Mouse (Mus musculus): Measurements from ENCODE around the gene Erp27. TPM values are rescaled to one million over a fixed set of nuclear protein-coding genes. Genes with fewer than 3 reads are reported as not detected.

The Erp27 gene
- polyA plus RNA-seq, 1 experiment from 2014 or later = 0.48 TPM

- Histone ChIP-seq H3K9me3 (ENCODE audit: control insufficient read depth) (no peaks in the 10 kb centered on the region), H3K36me3 (ENCODE audit: control insufficient read depth, insufficient read depth) (no peaks in the 10 kb centered on the region), H3K9ac (ENCODE audit: low read depth, low read length) (no peak within 1 kb of the TSS), H3K4me2 (replicated peaks; ENCODE audit: low read depth) (no peak within 1 kb of the TSS), H3K27ac (ENCODE audit: low read depth, low read length) (no peak within 1 kb of the TSS), H3K4me3 (ENCODE audit: low read depth, low read length) (no peak within 1 kb of the TSS), H3K27me3 (replicated peaks; ENCODE audit: control insufficient read depth, insufficient read depth, low read length) (no peaks in the 10 kb centered on the region), H3K4me1 (replicated peaks; ENCODE audit: control insufficient read depth, insufficient read depth, low read length) (no peaks in the 10 kb centered on the region)
- WGBS = 91% methylated on average over 8 of the region's 8 CpGs
- no peak for ATAC-seq
- TF ChIP-seq CTCF (IDR thresholded peaks at IDR 0.05; ENCODE audit: low read depth) = no peak
Measured at GRCm38 (mm10) chr6:136923532-136923931, 1.6 kb upstream of the Erp27 start, which contains the start of gene Pde6h. Gene Pde6h (plus strand): TSS chr6:136923832.

- H3K9ac ChIP-seq (ENCODE audit: low read depth, low read length) = no peak overlapping the region
- H3K4me1 ChIP-seq (replicated peaks; ENCODE audit: control insufficient read depth, insufficient read depth, low read length) = no peaks in the 10 kb centered on the region
- no peak for ATAC-seq
- no peaks in the 10 kb centered on the region for H3K36me3 ChIP-seq (ENCODE audit: control insufficient read depth, insufficient read depth)
- no peak overlapping the region for H3K4me3 ChIP-seq (ENCODE audit: low read depth, low read length)
- no peaks in the 10 kb centered on the region for H3K9me3 ChIP-seq (ENCODE audit: control insufficient read depth)
- 88% methylated on average over 7 of the region's 7 CpGs for WGBS
- no peak overlapping the region for H3K4me2 ChIP-seq (replicated peaks; ENCODE audit: low read depth)
- H3K27me3 ChIP-seq (replicated peaks; ENCODE audit: control insufficient read depth, insufficient read depth, low read length) = no peaks in the 10 kb centered on the region
- H3K27ac ChIP-seq (ENCODE audit: low read depth, low read length) = no peak overlapping the region
- TF ChIP-seq CTCF (IDR thresholded peaks at IDR 0.05; ENCODE audit: low read depth) = no peak
Measured at GRCm38 (mm10) chr6:136922871-136923270, 891 bp upstream of the Erp27 start.

DNA sequence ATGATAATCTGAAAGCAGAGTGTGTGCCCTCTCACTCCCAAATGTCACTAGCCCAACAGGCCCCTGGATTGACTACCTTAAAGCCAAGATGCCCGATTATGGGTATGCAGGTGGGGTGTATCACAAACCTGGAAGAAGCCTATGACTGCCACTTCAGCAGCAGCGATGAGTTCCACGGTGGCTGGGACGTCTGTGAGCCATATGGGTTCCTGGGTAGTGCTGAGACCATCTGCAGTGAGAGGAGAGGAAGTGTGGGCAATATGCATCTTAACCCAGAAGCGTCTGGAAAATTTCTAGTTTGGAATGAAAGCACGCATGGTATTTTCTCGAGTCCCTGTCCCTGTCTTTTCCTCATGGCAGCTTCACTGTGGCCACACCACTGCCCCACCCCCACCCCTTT is 379 bp downstream of the Erp27 start:
- Histone ChIP-seq H3K4me3 (ENCODE audit: low read depth, low read length) (no peak overlapping the region), H3K9me3 (ENCODE audit: control insufficient read depth) (no peaks in the 10 kb centered on the region), H3K4me2 (replicated peaks; ENCODE audit: low read depth) (no peak overlapping the region), H3K4me1 (replicated peaks; ENCODE audit: control insufficient read depth, insufficient read depth, low read length) (no peaks in the 10 kb centered on the region), H3K36me3 (ENCODE audit: control insufficient read depth, insufficient read depth) (no peaks in the 10 kb centered on the region), H3K27ac (ENCODE audit: low read depth, low read length) (no peak overlapping the region), H3K27me3 (replicated peaks; ENCODE audit: control insufficient read depth, insufficient read depth, low read length) (no peaks in the 10 kb centered on the region), H3K9ac (ENCODE audit: low read depth, low read length) (no peak overlapping the region)
- 73% methylated on average over 7 of the region's 7 CpGs for WGBS
- TF ChIP-seq CTCF (IDR thresholded peaks at IDR 0.05; ENCODE audit: low read depth) = no peak
- ATAC-seq = no peak

DNA sequence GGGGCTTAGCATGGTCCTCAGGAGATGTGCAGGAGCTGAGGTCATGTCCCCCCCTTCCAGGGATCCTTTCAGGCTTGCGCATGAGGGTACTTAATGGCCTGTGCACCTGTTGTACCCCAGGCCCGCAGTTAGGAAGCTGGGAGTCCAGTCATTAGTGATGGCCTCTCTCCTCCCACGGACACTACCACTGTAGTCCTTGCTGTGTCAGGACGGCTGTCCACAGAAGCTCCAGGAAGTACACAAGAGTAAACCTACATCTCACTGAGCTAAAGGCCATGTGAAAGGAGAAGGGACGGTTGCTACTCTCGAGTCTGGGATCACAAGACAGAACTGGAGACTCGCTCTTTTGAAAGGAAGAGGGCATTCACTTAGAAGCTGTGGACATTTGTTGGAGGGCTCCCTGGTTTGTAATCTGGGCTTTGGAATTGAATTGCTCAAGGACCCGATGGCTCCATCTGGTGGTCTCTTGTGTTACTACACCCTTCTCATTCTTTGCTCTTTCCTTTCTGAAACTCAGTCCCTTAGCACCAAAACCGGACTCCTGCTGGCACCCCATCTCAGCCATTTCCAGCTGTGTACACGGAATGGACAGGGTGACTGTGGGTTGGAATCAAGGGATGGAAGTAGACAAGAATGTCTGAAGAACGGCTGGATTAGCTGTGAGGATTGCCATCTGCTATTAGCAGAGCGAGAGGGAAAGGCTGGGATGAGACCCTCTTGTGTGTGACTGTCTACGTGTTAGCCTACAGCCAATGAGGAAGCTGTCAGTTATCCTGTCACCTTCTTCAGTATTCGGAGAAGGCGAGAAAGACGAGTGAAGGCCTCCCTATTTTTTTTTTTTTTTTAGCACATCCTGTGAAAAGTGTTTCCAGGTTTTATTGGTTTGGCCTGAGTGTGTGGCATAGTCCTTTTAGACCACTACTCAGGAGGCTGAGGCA is 1.4 kb downstream of the Erp27 start:
- no peaks in the 10 kb centered on the region for H3K4me1 ChIP-seq (replicated peaks; ENCODE audit: control insufficient read depth, insufficient read depth, low read length)
- peak; percentile 91 for TF ChIP-seq CTCF (IDR thresholded peaks at IDR 0.05; ENCODE audit: low read depth)
- no peaks in the 10 kb centered on the region for H3K27me3 ChIP-seq (replicated peaks; ENCODE audit: control insufficient read depth, insufficient read depth, low read length)
- no peak overlapping the region for H3K4me3 ChIP-seq (ENCODE audit: low read depth, low read length)
- no peak overlapping the region for H3K27ac ChIP-seq (ENCODE audit: low read depth, low read length)
- no peaks in the 10 kb centered on the region for H3K9me3 ChIP-seq (ENCODE audit: control insufficient read depth)
- no peak overlapping the region for H3K4me2 ChIP-seq (replicated peaks; ENCODE audit: low read depth)
- no peak for ATAC-seq
- WGBS = 42% methylated on average over 16 of the region's 16 CpGs
- H3K9ac ChIP-seq (ENCODE audit: low read depth, low read length) = no peak overlapping the region
- H3K36me3 ChIP-seq (ENCODE audit: control insufficient read depth, insufficient read depth) = no peaks in the 10 kb centered on the region

- 39% methylated on average over 2 of the region's 2 CpGs for WGBS
- TF ChIP-seq CTCF (IDR thresholded peaks at IDR 0.05; ENCODE audit: low read depth) = no peak
Measured at GRCm38 (mm10) chr6:136917885-136918284, 4.1 kb downstream of the Erp27 start.

DNA sequence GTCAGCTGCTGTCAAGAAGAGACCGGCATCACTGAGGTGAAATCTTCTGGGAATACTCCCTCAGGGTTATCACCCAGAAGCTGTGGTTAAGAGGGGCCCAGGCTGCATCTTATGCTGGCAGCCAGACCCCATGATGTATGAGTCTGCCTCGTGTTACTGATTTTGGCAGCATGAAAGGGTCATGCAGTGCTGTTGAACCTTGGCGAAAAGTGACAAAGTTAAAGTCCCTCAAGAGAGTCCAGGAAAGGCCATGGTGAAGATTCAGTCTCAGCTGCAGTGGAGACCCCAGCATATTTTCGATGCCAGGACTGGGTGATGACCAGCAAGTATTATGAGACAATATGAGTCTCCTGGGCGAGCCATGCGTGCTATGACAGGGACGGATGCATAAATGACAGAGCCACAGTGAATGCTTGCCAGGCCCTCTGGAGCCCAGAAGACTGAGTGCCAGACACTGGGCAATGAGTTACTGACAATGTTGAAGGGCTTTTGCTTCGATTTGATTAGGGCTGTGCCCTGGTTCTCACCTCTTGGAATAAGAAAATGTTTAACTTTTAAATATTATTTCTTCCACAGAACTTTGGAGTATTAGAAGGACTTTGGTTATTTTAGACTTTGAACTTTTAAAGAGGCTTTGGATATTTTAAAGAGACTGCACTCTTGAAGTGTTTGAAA is 6.1 kb downstream of the Erp27 start:
- WGBS = 85% methylated on average over 8 of the region's 8 CpGs

More at GRCm38 (mm10) chr6:136917885-136918284, 4.1 kb downstream of the Erp27 start:
- H3K9ac ChIP-seq (ENCODE audit: low read depth, low read length) = no peak overlapping the region
- no peaks in the 10 kb centered on the region for H3K9me3 ChIP-seq (ENCODE audit: control insufficient read depth)
- H3K4me3 ChIP-seq (ENCODE audit: low read depth, low read length) = no peak overlapping the region
- H3K36me3 ChIP-seq (ENCODE audit: control insufficient read depth, insufficient read depth) = no peaks in the 10 kb centered on the region
- H3K27ac ChIP-seq (ENCODE audit: low read depth, low read length) = no peak overlapping the region
- no peak overlapping the region for H3K4me2 ChIP-seq (replicated peaks; ENCODE audit: low read depth)
- peaks cover 5% of the 10 kb centered on the region; the same call in 1 of the 2 replicates for H3K4me1 ChIP-seq (replicated peaks; ENCODE audit: control insufficient read depth, insufficient read depth, low read length)
- no peak for ATAC-seq
- no peaks in the 10 kb centered on the region for H3K27me3 ChIP-seq (replicated peaks; ENCODE audit: control insufficient read depth, insufficient read depth, low read length)

More for the DNA sequence above, 6.1 kb downstream of the Erp27 start:
- ATAC-seq = no peak
- H3K27me3 ChIP-seq (replicated peaks; ENCODE audit: control insufficient read depth, insufficient read depth, low read length) = no peaks in the 10 kb centered on the region
- no peak overlapping the region for H3K4me2 ChIP-seq (replicated peaks; ENCODE audit: low read depth)
- TF ChIP-seq CTCF (IDR thresholded peaks at IDR 0.05; ENCODE audit: low read depth) = no peak
- H3K9ac ChIP-seq (ENCODE audit: low read depth, low read length) = no peak overlapping the region
- H3K27ac ChIP-seq (ENCODE audit: low read depth, low read length) = no peak overlapping the region
- no peaks in the 10 kb centered on the region for H3K9me3 ChIP-seq (ENCODE audit: control insufficient read depth)
- H3K36me3 ChIP-seq (ENCODE audit: control insufficient read depth, insufficient read depth) = no peaks in the 10 kb centered on the region
- H3K4me1 ChIP-seq (replicated peaks; ENCODE audit: control insufficient read depth, insufficient read depth, low read length) = peaks cover 5% of the 10 kb centered on the region; the same call in 1 of the 2 replicates
- no peak overlapping the region for H3K4me3 ChIP-seq (ENCODE audit: low read depth, low read length)
